Mouse (Mus musculus): Measurements from ENCODE around the gene Bckdha. TPM values are rescaled to one million over a fixed set of nuclear protein-coding genes. Genes with fewer than 3 reads are reported as not detected.

Bckdha gene
- total and polyA plus RNA-seq, 3 experiments: 27.0 to 33.1 TPM; not detected in 1

DNA sequence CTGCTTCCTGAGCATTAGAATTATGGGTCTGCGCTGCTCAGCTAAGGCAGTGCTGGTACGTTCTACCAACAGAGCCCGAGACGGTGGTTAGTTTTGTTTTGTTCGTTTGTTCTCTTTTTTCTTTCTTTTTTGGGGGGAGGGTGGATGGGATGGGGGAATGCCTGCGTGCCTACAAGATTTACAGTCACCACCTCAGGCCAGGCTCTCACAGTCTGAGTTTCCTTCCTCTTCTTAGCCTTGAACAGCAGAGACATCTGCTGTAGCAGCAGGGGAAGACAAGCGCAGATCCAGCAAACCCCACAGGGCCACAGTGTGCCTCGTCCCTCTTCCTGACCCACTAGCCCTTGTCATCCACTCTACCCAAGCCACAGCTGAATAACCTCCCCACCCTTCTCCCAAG lies 7.5 kb downstream of the Bckdha start:
- peak in 2 of 3 experiments; percentile 19 to 53; a peak in 3 of 6 replicates for TF ChIP-seq CTCF (IDR thresholded peaks at IDR 0.05 in 2 of 3, conservative IDR thresholded peaks at IDR 0.05 in 1 of 3; ENCODE audit: control insufficient read depth in 1 of 3, insufficient read depth in 1 of 3, low read depth in 2 of 3, low read length in 3 of 3, poor library complexity in 1 of 3, severe bottlenecking in 1 of 3)
- TF ChIP-seq ZNF384 (IDR thresholded peaks at IDR 0.05; ENCODE audit: low read depth, low read length): peak; percentile 32
- TF ChIP-seq KAT2A (conservative IDR thresholded peaks at IDR 0.05; ENCODE audit: low read depth, low read length): no peak
- TF ChIP-seq RAD21 (IDR thresholded peaks at IDR 0.05; ENCODE audit: low read depth, low read length): peak; percentile 57
- TF ChIP-seq SMC3 (IDR thresholded peaks at IDR 0.05; ENCODE audit: low read depth, low read length): peak; percentile 45
- peak; percentile 52; the same call in 1 of the 2 replicates for TF ChIP-seq MXI1 (IDR thresholded peaks at IDR 0.05; ENCODE audit: low read depth, low read length)
- no peak for TF ChIP-seq CHD2 (IDR thresholded peaks at IDR 0.05; ENCODE audit: low read length)
- no peak for TF ChIP-seq MEF2A (IDR thresholded peaks at IDR 0.05; ENCODE audit: extremely low read depth, insufficient replicate concordance, low read depth, low read length, poor library complexity, severe bottlenecking)
- 0 out of 2 replicates have a peak, but pooled peaks have one; percentile 31 for TF ChIP-seq HCFC1 (IDR thresholded peaks at IDR 0.05; ENCODE audit: low read depth, low read length)
- TF ChIP-seq SIN3A (IDR thresholded peaks at IDR 0.05; ENCODE audit: low read length): peak; percentile 48; the same call in 1 of the 2 replicates
- TF ChIP-seq RCOR1 (IDR thresholded peaks at IDR 0.05; ENCODE audit: low read depth, low read length): 0 out of 2 replicates have a peak, but pooled peaks have one; percentile 14
- TF ChIP-seq NRF1 (IDR thresholded peaks at IDR 0.05; ENCODE audit: insufficient read depth, low read depth, low read length, poor library complexity, severe bottlenecking): 0 out of 2 replicates have a peak, but pooled peaks have one; percentile 8
- 0 out of 2 replicates have a peak, but pooled peaks have one; percentile 20 for TF ChIP-seq TBP (IDR thresholded peaks at IDR 0.05; ENCODE audit: low read depth, low read length)
- peak in 1 of 2 experiments; percentile 12; a peak in 1 of 4 replicates for TF ChIP-seq EP300 (IDR thresholded peaks at IDR 0.05; ENCODE audit: low read depth in 1 of 2, low read length in 2 of 2)
- no peaks in the 10 kb centered on the region for H3K36me3 ChIP-seq (ENCODE audit: control insufficient read depth in 1 of 2, insufficient read depth in 2 of 2, low read length in 2 of 2)
- peak; percentile 72 for DNase-seq (ENCODE audit: low read depth, low spot score)
- H3K27me3 ChIP-seq (ENCODE audit: control insufficient read depth in 1 of 2, insufficient read depth in 2 of 2, low read length in 2 of 2): no peaks in the 10 kb centered on the region
- no peak overlapping the region; the same call in 1 of the 2 replicates for H3K27ac ChIP-seq (ENCODE audit: control insufficient read depth, low read depth, low read length)
- peak overlapping the region; percentile 28 to 46 for H3K4me3 ChIP-seq (ENCODE audit: control insufficient read depth in 1 of 2, insufficient read depth in 1 of 2, low read depth in 2 of 2, low read length in 2 of 2)
- no peaks in the 10 kb centered on the region for H3K79me2 ChIP-seq (ENCODE audit: control insufficient read depth, insufficient read depth, low read length, poor library complexity)
- no peaks in the 10 kb centered on the region for H3K9me3 ChIP-seq (replicated peaks; ENCODE audit: insufficient read depth, low read length)
- H3K4me1 ChIP-seq (ENCODE audit: control insufficient read depth in 1 of 2, insufficient read depth in 2 of 2, low read length in 2 of 2): no peaks in the 10 kb centered on the region
- peak overlapping the region; percentile 49 for H3K9ac ChIP-seq (ENCODE audit: control insufficient read depth, low read depth, low read length, poor library complexity, severe bottlenecking)

GRCm38 (mm10) chr7:25649839-25650238 lies 8.9 kb downstream of the Bckdha start:
- Histone ChIP-seq H3K9me3 (replicated peaks; ENCODE audit: insufficient read depth, low read length) (no peaks in the 10 kb centered on the region), H3K4me3 (ENCODE audit: control insufficient read depth in 1 of 2, insufficient read depth in 1 of 2, low read depth in 2 of 2, low read length in 2 of 2) (no peak overlapping the region), H3K4me1 (ENCODE audit: control insufficient read depth in 1 of 2, insufficient read depth in 2 of 2, low read length in 2 of 2) (no peaks in the 10 kb centered on the region), H3K27ac (ENCODE audit: control insufficient read depth, low read depth, low read length) (no peak overlapping the region), H3K79me2 (ENCODE audit: control insufficient read depth, insufficient read depth, low read length, poor library complexity) (no peaks in the 10 kb centered on the region), H3K9ac (ENCODE audit: control insufficient read depth, low read depth, low read length, poor library complexity, severe bottlenecking) (no peak overlapping the region), H3K27me3 (ENCODE audit: control insufficient read depth in 1 of 2, insufficient read depth in 2 of 2, low read length in 2 of 2) (no peaks in the 10 kb centered on the region), H3K36me3 (ENCODE audit: control insufficient read depth in 1 of 2, insufficient read depth in 2 of 2, low read length in 2 of 2) (no peaks in the 10 kb centered on the region)
- TF ChIP-seq EP300 (IDR thresholded peaks at IDR 0.05; ENCODE audit: low read depth in 1 of 2, low read length in 2 of 2) (peak in 1 of 2 experiments; percentile 35; a peak in 1 of 4 replicates), HCFC1 (IDR thresholded peaks at IDR 0.05; ENCODE audit: low read depth, low read length) (no peak), SIN3A (IDR thresholded peaks at IDR 0.05; ENCODE audit: low read length) (no peak), GATA1 (IDR thresholded peaks at IDR 0.05; ENCODE audit: low read depth, low read length) (peak; percentile 30; the same call in 1 of the 2 replicates)
- DNase-seq (ENCODE audit: low read depth, low spot score): peak; percentile 35

Data from MEL (cell line).